Mouse (Mus musculus) testis, adult 10 weeks (tissue): ENCODE data around the gene Gm37596. TPM values are rescaled to one million over a fixed set of nuclear protein-coding genes. Genes with fewer than 3 reads are reported as not detected.

Experiments
- polyA plus RNA-seq: library from polyadenylated mRNA; stranded (reverse); fragments of 350-450 nt; fragmentation: Illumina TruSeq; extraction: RNeasy Lipid Tissue Mini Kit (QIAGEN cat#74804); gene quantifications from one replicate; pipeline ENCODE4 v1.2.3, GENCODE M21; 2014; ENCODE audit warnings: low read depth, low replicate concordance

Gm37596 gene
- not detected for polyA plus RNA-seq

GRCm38 (mm10) chr3:93692970-93693369 is at the start of gene Gm37596:
Gene Gm37596, minus strand, starts transcription at chr3:93693070.

GRCm38 (mm10) chr3:93676210-93676609 is 16.7 kb downstream of the Gm37596 start, which contains the start of gene Tdpoz1:
Gene Tdpoz1, minus strand, starts transcription at chr3:93676310.

GRCm38 (mm10) chr3:93652586-93652985 is 40.3 kb downstream of the Gm37596 start, which contains the start of gene Tdpoz2:
Gene Tdpoz2, minus strand, starts transcription at chr3:93652686.

Other genes with a start within 250 kb of the Gm37596 start
- gene Tchhl1, start 224.3 kb downstream of the Gm37596 start, polyA plus RNA-seq: not detected
- 31.3 TPM for gene S100a11, start 172.6 kb downstream of the Gm37596 start, polyA plus RNA-seq
- 8.2 TPM for gene S100a10, start 138.0 kb downstream of the Gm37596 start, polyA plus RNA-seq
- gene Tdpoz2, start 40.4 kb downstream of the Gm37596 start, polyA plus RNA-seq: not detected
- not detected for gene Tdpoz1, start 16.8 kb downstream of the Gm37596 start, polyA plus RNA-seq
- gene Gm5773, start 79.9 kb upstream of the Gm37596 start, polyA plus RNA-seq: not detected
- not detected for gene Tdpoz4, start 103.3 kb upstream of the Gm37596 start, polyA plus RNA-seq
- gene Tdpoz3, start 132.9 kb upstream of the Gm37596 start, polyA plus RNA-seq: not detected